Mouse (Mus musculus) lung, postnatal 4 days (tissue): ENCODE measurements around the gene Foxf1.

Experiments
- DNase-seq, 2 experiments: peaks; one replicate each; pipeline ENCODE4 v3.0.0; 2021

The Foxf1 gene

DNA sequence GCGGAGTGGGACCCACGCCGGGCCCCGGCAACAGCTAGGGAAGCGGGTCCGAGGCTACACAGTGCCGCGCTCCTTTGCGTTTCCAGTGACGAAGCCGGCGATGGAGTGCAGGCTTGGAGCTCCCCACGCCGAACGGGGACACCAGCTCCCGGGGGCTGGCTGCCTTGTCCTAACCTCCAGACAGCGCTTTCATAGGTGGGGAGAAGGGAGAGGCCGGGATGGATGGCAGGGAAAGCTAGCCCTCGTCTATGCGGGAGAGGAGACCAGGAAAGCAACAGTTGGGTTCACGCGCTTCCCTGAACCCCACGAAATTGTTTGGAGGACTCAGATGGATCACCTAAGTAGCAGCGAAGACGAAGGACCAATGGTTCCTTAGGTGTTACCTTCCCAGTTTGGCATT, 30.9 kb downstream of the Foxf1 start:
- DNase-seq, result peak in 1 of 2 experiments; percentile 20

- DNase-seq, result peak; percentile 87 to 91
Observed at GRCm38 (mm10) chr8:121115948-121116347, 31.8 kb downstream of the Foxf1 start, which contains the start of gene Foxc2. Gene Foxc2 (plus strand): TSS chr8:121116171.

- DNase-seq, result peak; percentile 36 to 48
Observed at GRCm38 (mm10) chr8:121116591-121117185, 32.5 kb downstream of the Foxf1 start.

DNA sequence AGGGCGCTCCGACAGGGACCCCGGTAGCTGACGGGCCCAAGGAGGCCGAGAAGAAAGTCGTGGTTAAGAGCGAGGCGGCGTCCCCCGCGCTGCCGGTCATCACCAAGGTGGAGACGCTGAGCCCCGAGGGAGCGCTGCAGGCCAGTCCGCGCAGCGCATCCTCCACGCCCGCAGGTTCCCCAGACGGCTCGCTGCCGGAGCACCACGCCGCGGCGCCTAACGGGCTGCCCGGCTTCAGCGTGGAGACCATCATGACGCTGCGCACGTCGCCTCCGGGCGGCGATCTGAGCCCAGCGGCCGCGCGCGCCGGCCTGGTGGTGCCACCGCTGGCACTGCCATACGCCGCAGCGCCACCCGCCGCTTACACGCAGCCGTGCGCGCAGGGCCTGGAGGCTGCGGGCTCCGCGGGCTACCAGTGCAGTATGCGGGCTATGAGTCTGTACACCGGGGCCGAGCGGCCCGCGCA, 33.0 kb downstream of the Foxf1 start:
- DNase-seq, result peak; percentile 18 to 45

GRCm38 (mm10) chr8:121117906-121118305, 33.7 kb downstream of the Foxf1 start:
- peak in 1 of 2 experiments; percentile 20 for DNase-seq

GRCm38 (mm10) chr8:121118634-121119420, 34.6 kb downstream of the Foxf1 start:
- DNase-seq, result no peak

DNA sequence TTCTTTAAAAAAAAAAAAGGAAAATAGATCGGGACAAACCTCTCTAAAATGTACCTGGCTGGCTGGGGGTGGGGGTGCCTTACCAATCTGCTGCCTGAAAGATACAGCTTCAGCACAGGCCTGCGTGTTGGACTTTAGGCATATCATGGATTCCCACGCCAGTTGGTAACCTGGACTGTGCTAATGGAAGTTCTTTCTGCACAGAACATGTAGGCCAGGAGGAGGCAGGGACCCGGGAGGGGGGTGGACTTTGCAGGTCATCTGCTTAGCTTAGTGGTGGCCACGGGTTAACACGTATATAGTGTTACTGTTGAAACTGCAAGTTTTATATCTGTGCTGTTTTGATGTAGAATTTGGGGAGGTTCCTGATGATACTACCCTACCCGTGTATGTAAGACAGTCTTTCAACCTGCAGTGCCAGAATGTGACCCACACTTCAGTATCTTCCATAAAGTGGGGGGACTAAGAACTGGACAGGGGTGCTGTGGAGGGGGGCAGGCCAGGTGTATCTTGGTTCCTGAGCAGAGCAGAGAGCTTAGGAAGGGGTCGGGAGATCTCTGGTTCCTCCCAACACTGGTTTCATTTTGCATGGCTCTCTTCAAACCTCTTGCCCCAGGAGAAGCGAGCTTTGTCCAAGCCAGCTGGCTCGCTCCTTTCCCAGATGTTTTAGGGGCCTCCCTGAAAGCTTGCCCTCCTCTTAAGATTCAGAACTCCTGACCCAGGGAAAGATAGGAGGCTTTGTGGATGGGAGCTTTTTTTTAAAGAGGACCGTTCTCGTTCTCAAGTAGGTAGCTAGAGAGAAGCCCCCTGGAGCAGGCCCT, 35.7 kb downstream of the Foxf1 start:
- DNase-seq, result no peak

GRCm38 (mm10) chr8:121120456-121121419, 36.6 kb downstream of the Foxf1 start:
- no peak for DNase-seq

GRCm38 (mm10) chr8:121121704-121122103, 37.5 kb downstream of the Foxf1 start:
- DNase-seq, result no peak

- DNase-seq, result no peak
Observed at GRCm38 (mm10) chr8:121122368-121122767, 38.2 kb downstream of the Foxf1 start.

DNA sequence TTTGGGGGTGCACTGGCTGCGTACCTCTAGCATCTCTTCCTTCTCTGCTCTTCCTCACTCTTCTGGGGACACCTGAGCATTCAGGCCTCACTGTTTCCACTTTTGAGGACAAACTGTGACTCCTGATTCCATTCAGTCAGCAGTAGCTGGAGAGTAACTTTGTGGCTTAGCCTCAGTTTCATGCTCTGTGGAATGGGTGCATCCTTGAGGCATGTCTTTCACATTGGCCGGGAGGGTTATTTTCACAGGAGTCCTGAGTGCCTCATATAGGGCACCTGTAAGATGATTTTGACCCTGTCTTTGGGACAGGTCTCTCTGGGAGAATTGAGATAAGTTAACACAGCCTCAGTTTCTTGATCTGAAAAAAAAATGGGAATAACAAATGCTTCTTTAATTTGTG, 38.9 kb downstream of the Foxf1 start:
- no peak for DNase-seq

- peak in 1 of 2 experiments; percentile 16 for DNase-seq
Observed at GRCm38 (mm10) chr8:121124547-121125239, 40.5 kb downstream of the Foxf1 start.

DNA sequence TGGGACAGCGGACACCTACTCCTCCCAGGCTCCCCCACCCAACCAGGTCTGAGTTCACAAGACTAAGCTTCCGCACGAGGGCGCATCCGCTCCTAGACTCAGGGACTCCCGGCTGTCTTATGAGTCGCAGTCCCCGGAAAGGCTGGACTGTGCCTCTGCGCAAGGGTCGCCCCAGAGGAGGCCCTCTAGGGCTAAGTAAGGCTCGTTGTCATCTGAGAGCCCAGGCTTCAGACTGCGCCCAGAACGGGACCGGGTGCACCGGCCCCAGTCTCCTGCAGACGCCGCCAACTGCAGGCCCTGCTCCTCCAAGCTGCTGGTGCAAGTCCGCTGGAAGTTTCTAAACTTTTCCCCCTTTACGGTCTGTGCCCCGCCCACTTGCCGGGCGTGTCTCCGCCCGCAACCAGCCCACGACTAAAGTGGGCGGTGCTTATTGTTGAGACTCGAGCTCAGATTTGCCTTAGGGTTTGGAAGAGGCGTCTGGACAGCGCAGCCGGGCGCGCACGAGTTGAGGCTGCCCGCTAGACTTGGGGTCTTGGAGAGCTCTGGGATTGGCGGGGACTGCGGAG, 41.2 kb downstream of the Foxf1 start:
- peak; percentile 79 to 87 for DNase-seq

DNA sequence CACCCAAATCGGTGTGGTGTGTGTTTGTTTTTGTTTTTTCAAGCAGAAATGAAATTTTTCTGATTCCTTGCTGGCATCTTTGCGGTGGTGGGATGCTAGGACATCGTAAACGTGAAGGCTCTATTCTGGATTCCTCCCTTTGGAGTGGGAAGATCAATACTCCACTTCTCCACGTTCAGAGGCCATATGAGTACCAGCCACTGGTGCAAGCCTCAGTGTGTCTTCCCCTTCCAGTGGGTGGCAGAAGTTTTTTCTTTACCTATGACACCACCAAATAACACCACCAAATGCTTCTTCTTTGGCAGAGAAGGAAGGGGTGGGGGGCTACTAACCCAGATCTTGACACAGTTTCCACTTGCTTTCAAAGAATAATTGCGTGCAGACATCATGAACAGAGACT, 42.0 kb downstream of the Foxf1 start:
- no peak for DNase-seq

DNA sequence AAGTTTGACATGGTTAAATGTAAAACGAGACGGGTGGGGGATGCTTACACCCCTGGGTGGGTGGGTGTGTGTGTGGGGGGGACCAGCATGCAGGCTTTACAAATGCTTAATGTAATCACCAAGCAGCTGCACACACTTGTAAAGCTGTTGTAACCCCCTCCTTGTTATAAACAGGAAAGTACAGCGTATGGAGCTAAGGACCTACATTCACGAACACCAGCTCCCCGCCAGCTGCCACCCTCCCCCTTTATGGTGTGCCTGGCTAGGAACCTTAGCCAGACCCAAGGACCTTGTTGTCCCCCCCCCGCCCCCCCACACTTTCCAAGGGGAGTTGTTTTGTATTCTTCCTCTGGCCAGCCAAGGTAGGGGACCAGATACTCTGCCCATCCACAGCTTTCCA, 42.5 kb downstream of the Foxf1 start:
- DNase-seq, result no peak

DNA sequence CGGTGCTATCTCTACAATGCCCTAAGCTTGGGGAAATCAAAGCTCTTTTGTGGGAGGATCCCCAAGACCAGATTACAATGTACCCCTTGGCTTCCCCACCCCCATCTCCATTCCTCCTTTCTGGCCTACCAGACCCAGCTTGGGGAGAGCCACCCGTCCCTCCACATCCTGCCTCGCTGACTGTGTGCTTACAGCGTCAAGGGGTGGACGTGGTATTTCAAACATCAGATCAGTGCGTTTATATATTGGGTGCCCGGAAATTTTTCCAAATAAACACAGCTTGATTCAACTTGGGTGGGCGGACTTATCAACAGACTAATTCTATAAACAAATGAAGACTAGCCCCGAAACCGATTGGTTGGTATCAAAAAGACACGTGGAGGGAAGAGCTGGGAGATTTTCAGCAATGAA, 43.1 kb downstream of the Foxf1 start:
- DNase-seq, result peak; percentile 70 to 80

DNA sequence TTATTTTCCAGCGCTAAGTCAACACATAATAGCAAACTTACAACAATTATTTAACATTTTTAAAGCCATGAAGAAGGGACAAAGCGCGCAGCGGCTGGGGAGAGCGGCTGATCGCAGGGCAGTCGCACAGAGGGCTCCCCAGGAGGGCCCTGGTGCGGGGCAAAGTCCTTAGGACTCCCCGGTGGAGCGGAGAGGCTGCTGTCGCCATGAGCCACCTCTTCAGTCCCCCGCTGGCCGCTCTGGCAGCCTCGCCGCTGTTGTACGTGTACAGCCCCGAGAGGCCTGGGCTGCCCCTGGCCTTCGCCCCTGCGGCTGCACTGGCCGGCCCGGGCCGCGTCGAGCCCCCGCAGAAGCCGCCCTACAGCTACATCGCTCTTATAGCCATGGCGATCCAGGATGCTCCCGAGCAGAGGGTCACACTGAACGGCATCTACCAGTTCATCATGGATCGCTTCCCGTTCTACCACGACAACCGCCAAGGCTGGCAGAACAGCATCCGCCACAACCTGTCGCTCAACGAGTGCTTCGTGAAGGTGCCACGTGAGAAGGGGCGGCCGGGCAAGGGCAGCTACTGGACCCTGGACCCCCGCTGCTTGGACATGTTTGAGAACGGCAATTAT, 43.7 kb downstream of the Foxf1 start, which contains the start of gene Foxl1:
Foxl1 (plus strand) TSS at position 185 of the 620 bp plus-strand sequence.
- peak; percentile 20 to 46 for DNase-seq

DNA sequence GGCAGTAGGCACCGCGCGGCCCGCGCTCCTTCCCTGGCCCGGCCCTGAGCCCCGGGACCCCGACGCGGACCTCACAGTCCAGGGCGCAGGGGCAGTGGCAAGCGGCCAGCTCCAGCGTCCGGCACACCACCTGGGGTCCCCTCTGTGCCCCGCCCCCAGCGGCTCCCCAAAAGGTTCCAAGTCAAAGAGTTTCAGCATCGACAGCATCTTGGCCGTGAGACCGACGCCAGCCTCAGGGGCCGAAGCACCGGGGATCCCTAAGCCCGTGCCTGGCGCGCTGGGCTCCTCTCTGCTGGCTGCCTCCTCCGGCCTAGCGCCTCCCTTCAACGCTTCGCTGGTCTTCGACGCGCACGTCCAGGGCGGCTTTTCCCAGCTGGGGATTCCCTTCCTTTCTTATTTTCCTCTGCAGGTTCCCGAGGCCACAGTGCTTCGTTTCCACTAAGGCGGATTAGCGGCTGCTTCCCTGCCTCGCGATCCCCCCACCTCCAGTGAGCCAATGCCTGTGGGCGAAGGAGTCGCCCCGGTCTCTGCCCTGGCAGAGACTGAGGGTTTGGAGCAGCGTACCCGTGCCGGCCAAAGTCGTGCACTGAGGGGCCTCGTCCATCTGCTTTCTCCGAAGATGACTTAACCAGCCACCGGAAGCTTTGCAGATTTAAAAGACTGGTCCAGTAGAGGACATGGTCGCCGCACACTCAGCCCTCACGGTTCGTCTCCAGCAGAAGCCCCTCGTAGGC, 44.5 kb downstream of the Foxf1 start:
- DNase-seq, result peak in 1 of 2 experiments; percentile 21

- DNase-seq, result no peak
Observed at GRCm38 (mm10) chr8:121129265-121129940, 45.2 kb downstream of the Foxf1 start.
